Mouse (Mus musculus): ENCODE results near the gene Sf3b1. TPM values are rescaled to one million over a fixed set of nuclear protein-coding genes. Genes with fewer than 3 reads are reported as not detected.
"Not testable (repeated sequence)": the region's sequence is repeated elsewhere in the genome, so short reads cannot be mapped to it uniquely, and the experiment has no call there.

The Sf3b1 gene
- 10 to 100 TPM; 64.1 to 82.3 (median 73.5) TPM for total RNA-seq (2022)

GRCm38 (mm10) chr1:55027253-55027801 lies at the start of gene Sf3b1:
TSS of gene Sf3b1 (minus strand) at chr1:55027481.
- peak; percentile 96 for DNase-seq (ENCODE audit: low spot score)

GRCm38 (mm10) chr1:55076395-55076743 lies 49.1 kb upstream of the Sf3b1 start:
- no peak for DNase-seq (ENCODE audit: low spot score)

- DNase-seq (ENCODE audit: low spot score) = no peak
These were observed 48.5 kb upstream of the Sf3b1 start for GRCm38 (mm10) chr1:55075652-55076394.

GRCm38 (mm10) chr1:55074757-55075156 lies 47.5 kb upstream of the Sf3b1 start:
- DNase-seq (ENCODE audit: low spot score) = no peak

GRCm38 (mm10) chr1:55072328-55072727 lies 45.0 kb upstream of the Sf3b1 start:
- DNase-seq (ENCODE audit: low spot score) = not testable (repeated sequence)

GRCm38 (mm10) chr1:55061772-55062171 lies 34.5 kb upstream of the Sf3b1 start:
- DNase-seq (ENCODE audit: low spot score) = no peak

GRCm38 (mm10) chr1:55061099-55061498 lies 33.8 kb upstream of the Sf3b1 start:
- DNase-seq (ENCODE audit: low spot score) = no peak

GRCm38 (mm10) chr1:55058383-55058782 lies 31.1 kb upstream of the Sf3b1 start:
- not testable (repeated sequence) for DNase-seq (ENCODE audit: low spot score)

GRCm38 (mm10) chr1:55055322-55056115 lies 28.2 kb upstream of the Sf3b1 start:
- DNase-seq (ENCODE audit: low spot score) = no peak

GRCm38 (mm10) chr1:55053596-55053995 lies 26.3 kb upstream of the Sf3b1 start:
- no peak for DNase-seq (ENCODE audit: low spot score)

GRCm38 (mm10) chr1:55053005-55053404 lies 25.7 kb upstream of the Sf3b1 start:
- no peak for DNase-seq (ENCODE audit: low spot score)

- peak; percentile 99 for DNase-seq (ENCODE audit: low spot score)
These were observed 25.2 kb upstream of the Sf3b1 start, which contains the start of gene Coq10b for GRCm38 (mm10) chr1:55052355-55052953. TSS of gene Coq10b (plus strand) at chr1:55052770.

GRCm38 (mm10) chr1:55051671-55052070 lies 24.4 kb upstream of the Sf3b1 start:
- no peak for DNase-seq (ENCODE audit: low spot score)

GRCm38 (mm10) chr1:55048841-55049587 lies 21.7 kb upstream of the Sf3b1 start:
- no peak for DNase-seq (ENCODE audit: low spot score)

GRCm38 (mm10) chr1:55043164-55043563 lies 15.9 kb upstream of the Sf3b1 start:
- no peak for DNase-seq (ENCODE audit: low spot score)

GRCm38 (mm10) chr1:55042246-55042645 lies 15.0 kb upstream of the Sf3b1 start:
- no peak for DNase-seq (ENCODE audit: low spot score)

- no peak for DNase-seq (ENCODE audit: low spot score)
These were observed 14.4 kb upstream of the Sf3b1 start for GRCm38 (mm10) chr1:55041691-55042090.

GRCm38 (mm10) chr1:55039944-55040343 lies 12.7 kb upstream of the Sf3b1 start:
- no peak for DNase-seq (ENCODE audit: low spot score)

GRCm38 (mm10) chr1:55031026-55031779 lies 3.9 kb upstream of the Sf3b1 start:
- no peak for DNase-seq (ENCODE audit: low spot score)

- no peak for DNase-seq (ENCODE audit: low spot score)
These were observed 2.2 kb upstream of the Sf3b1 start for GRCm38 (mm10) chr1:55029446-55029845.
